Mouse (Mus musculus) spleen, adult 12 weeks (tissue): ENCODE measurements around the gene F7.
"Not testable (repeated sequence)": the region's sequence is repeated elsewhere in the genome, so short reads cannot be mapped to it uniquely, and the experiment has no call there.

ENCODE experiments used
- DNase-seq: peaks from one replicate; pipeline ENCODE4 v3.0.0; 2022; ENCODE audit warnings: low spot score

The F7 gene

GRCm38 (mm10) chr8:13036346-13036812 is 10.5 kb downstream of the F7 start:
- DNase-seq, result no peak

GRCm38 (mm10) chr8:13037015-13037414 is 11.2 kb downstream of the F7 start, which contains the start of gene F10:
TSS of gene F10 (plus strand) at chr8:13037308.
- no peak for DNase-seq

- no peak for DNase-seq
These were observed 11.7 kb downstream of the F7 start for GRCm38 (mm10) chr8:13037569-13037968.

- DNase-seq, result no peak
These were observed 13.2 kb downstream of the F7 start for GRCm38 (mm10) chr8:13039054-13039453.

GRCm38 (mm10) chr8:13041459-13041858 is 15.6 kb downstream of the F7 start:
- DNase-seq, result no peak

- DNase-seq, result no peak
These were observed 21.8 kb downstream of the F7 start for GRCm38 (mm10) chr8:13047652-13048051.

GRCm38 (mm10) chr8:13050550-13050949 is 24.7 kb downstream of the F7 start:
- DNase-seq, result no peak

- no peak for DNase-seq
These were observed 31.5 kb downstream of the F7 start for GRCm38 (mm10) chr8:13057351-13057750.

GRCm38 (mm10) chr8:13060441-13061150 is 34.8 kb downstream of the F7 start, which contains the start of gene Proz:
TSS of gene Proz (plus strand) at chr8:13060914.
- DNase-seq, result no peak

- DNase-seq, result no peak
These were observed 37.3 kb downstream of the F7 start for GRCm38 (mm10) chr8:13063112-13063511.

GRCm38 (mm10) chr8:13073255-13073654 is 47.4 kb downstream of the F7 start:
- no peak for DNase-seq

GRCm38 (mm10) chr8:13075044-13075443 is 49.2 kb downstream of the F7 start:
- no peak for DNase-seq

GRCm38 (mm10) chr8:13075579-13075978 is 49.7 kb downstream of the F7 start:
- DNase-seq, result not testable (repeated sequence)

- DNase-seq, result no peak
These were observed 51.7 kb downstream of the F7 start for GRCm38 (mm10) chr8:13077542-13077941.
